Mouse (Mus musculus): Measurements from ENCODE around the gene Crat.

- peak; percentile 8; the same call in 1 of the 2 replicates for TF ChIP-seq CTCF (IDR thresholded peaks at IDR 0.05)
- no peak for TF ChIP-seq EP300 (IDR thresholded peaks at IDR 0.05)
Measured at GRCm38 (mm10) chr2:30363773-30364650, 51.6 kb downstream of the Crat start, which contains the start of gene Miga2.
